Mouse (Mus musculus): Measurements from ENCODE around the gene Unkl.
"Not testable (repeated sequence)": the region's sequence is repeated elsewhere in the genome, so short reads cannot be mapped to it uniquely, and the experiment has no call there.

Unkl gene

GRCm38 (mm10) chr17:25219492-25220295 is 31.5 kb downstream of the Unkl start:
- DNase-seq (ENCODE audit: low spot score), result no peak

GRCm38 (mm10) chr17:25220746-25221145 is 32.5 kb downstream of the Unkl start:
- DNase-seq (ENCODE audit: low spot score), result no peak

DNA sequence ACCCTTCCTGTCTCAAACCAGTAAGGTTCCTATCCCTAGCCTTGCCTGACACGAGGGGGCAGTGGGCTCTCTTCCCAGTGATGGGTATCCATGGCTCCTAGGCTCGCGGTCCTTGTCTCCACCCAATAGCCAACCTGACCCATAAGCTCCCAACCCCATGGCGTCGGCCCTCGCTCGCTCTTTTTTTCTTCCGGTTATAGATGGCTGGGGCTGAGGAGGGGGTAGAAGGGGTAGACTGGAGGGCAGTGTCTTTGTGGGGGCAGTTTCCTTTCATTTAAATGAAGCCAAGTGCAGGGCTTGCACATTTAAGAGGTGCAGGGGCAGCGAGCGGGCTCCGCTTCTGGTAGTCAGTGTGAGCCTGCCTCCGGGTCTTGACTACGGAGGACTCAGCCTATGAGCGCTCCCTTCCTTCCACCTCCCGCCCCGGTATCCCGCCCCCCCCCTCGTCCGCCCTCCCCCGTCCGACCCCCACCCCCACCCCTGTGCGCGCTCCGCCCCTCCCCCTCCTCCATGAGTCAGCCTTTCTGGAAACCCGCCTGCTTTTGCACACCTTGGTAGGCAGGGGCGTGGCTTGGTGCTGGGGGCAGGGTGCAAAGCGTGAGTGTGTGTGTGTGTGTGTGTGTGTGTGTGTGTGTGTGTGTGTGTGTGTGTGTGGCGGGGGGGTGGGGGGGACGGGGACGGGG is 33.8 kb downstream of the Unkl start:
- DNase-seq (ENCODE audit: low spot score), result peak; percentile 85

GRCm38 (mm10) chr17:25222504-25222940 is 34.3 kb downstream of the Unkl start:
- DNase-seq (ENCODE audit: low spot score), result not testable (repeated sequence)

GRCm38 (mm10) chr17:25222951-25223601 is 34.9 kb downstream of the Unkl start:
- DNase-seq (ENCODE audit: low spot score), result peak; percentile 43

DNA sequence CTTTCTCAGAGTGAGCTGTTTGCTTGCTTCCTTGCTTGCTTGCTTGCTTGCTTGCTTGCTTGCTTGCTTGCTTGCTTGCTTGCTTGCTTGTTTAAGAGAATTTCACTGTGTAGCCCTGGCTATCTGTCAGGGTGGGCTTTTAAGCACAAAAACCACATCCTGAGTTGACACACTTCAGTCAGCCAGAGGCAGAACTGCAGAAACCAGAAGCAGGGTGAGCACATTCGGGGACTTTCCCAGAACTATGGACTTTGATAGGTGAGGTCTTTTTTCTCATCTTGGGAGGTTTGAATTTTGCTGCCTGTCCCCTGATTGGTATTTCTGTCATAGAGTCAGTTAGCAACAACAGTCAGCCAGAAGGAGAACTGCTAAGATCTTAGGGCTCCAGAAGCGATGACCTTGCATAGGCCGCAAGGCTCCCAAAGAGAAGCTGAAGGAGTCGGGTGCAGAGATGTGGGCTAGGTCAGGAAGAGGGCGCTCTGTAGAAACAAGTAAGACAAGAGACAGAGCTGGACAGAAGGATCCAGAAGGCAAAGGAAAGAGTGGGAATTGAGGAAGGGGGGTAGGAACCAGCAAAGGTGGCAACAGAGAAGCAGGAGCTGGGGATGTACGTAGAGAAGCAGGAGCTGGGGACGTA is 36.5 kb downstream of the Unkl start:
- no peak for DNase-seq (ENCODE audit: low spot score)

DNA sequence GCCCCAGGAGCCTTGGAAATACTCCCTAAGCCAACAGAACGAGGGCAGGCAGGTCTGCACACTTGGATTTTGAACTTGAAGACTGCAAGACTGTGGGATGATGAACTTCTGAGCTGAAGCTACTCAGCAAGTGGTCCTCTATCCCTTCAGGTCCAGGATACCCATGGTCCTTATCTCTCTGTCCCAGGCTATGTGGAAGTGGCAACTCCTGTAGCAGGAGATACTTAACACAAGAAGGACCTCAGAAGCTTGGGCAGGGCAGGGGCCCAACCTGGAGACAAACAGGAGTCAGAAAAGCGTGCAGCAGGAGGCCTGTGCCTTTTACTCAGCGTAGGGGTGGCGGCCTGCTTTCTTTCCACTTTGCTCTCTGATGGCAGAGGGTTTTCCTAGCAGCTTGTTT is 37.5 kb downstream of the Unkl start:
- no peak for DNase-seq (ENCODE audit: low spot score)

- no peak for DNase-seq (ENCODE audit: low spot score)
Measured at GRCm38 (mm10) chr17:25227991-25228390, 39.8 kb downstream of the Unkl start.

- not testable (repeated sequence) for DNase-seq (ENCODE audit: low spot score)
Measured at GRCm38 (mm10) chr17:25230014-25230655, 41.9 kb downstream of the Unkl start.

GRCm38 (mm10) chr17:25230700-25231099 is 42.5 kb downstream of the Unkl start:
- no peak for DNase-seq (ENCODE audit: low spot score)

DNA sequence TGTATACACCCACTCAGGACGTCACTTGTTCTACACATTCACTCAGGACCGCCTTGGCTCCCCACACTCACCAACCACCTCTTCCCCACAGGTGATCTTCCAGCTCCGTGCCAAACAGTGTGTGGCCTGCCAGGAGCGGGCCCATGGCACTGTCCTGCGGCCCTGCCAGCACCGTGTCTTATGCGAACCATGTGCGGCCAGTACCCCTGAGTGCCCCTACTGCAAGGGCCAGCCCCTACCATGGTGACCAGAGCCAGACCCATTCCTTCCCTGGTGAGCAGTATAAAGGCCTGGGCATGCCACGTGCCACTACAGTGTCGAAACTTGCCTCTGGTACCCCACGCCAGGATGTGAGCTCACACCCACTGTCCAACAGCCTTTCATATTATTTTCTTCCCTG is 43.4 kb downstream of the Unkl start:
- not testable (repeated sequence) for DNase-seq (ENCODE audit: low spot score)

- DNase-seq (ENCODE audit: low spot score), result no peak
Measured at GRCm38 (mm10) chr17:25235635-25236034, 47.4 kb downstream of the Unkl start.

GRCm38 (mm10) chr17:25239695-25240636 is 51.8 kb downstream of the Unkl start, which contains the start of the genes Gnptg and Tsr3:
Gene Gnptg, minus strand, starts transcription at chr17:25240124.
Gene Tsr3, plus strand, starts transcription at chr17:25240170.
- DNase-seq (ENCODE audit: low spot score), result peak; percentile 88

GRCm38 (mm10) chr17:25243131-25243780 is 55.1 kb downstream of the Unkl start:
- DNase-seq (ENCODE audit: low spot score), result no peak

DNA sequence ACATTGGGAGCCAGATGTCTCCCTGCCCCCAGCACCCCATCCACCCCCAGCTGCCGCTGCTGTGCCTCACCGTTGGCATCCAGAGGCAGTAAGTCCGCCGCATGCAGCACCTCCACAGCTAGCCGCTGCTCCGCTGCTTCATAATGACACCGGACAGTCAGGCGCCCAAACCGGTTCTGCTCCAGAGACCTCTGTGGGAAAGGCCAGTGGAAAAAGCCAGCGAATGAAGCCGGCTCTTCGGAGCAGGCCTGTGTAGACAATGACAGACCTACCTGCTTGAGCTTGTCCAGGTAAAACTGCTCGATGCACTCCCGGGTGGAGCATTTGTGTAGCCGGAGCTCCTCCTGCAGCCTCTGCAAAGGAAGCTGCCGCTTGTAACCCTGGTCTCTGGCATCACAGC is 56.0 kb downstream of the Unkl start:
- no peak for DNase-seq (ENCODE audit: low spot score)

GRCm38 (mm10) chr17:25248033-25248750 is 60.0 kb downstream of the Unkl start:
- no peak for DNase-seq (ENCODE audit: low spot score)

GRCm38 (mm10) chr17:25250181-25250835 is 62.1 kb downstream of the Unkl start:
- DNase-seq (ENCODE audit: low spot score), result no peak

GRCm38 (mm10) chr17:25252643-25253042 is 64.4 kb downstream of the Unkl start:
- DNase-seq (ENCODE audit: low spot score), result no peak

GRCm38 (mm10) chr17:25253760-25254159 is 65.6 kb downstream of the Unkl start:
- DNase-seq (ENCODE audit: low spot score), result no peak

Data from yolk sac, embryonic 10.5 days (tissue).